Mouse (Mus musculus) testis, adult 2 months (tissue): ENCODE data around the gene Ttc21a.

Experiments
- CTCF ChIP-seq: fragments of 200-500 bp; IDR thresholded peaks from 2 replicates; pipeline ENCODE4 v1.5.1; 2012; ENCODE audit warnings: low read depth, mild to moderate bottlenecking, inconsistent platforms, low read length, moderate library complexity; ENCODE audit not compliant: control insufficient read depth, insufficient read depth, insufficient replicate concordance
- POLR2A ChIP-seq: fragments of 200-500 bp; IDR thresholded peaks from 2 replicates; pipeline ENCODE4 v1.6.1; 2012; ENCODE audit warnings: low read depth, mild to moderate bottlenecking, inconsistent platforms, low read length, moderate library complexity; ENCODE audit not compliant: control insufficient read depth

DNA sequence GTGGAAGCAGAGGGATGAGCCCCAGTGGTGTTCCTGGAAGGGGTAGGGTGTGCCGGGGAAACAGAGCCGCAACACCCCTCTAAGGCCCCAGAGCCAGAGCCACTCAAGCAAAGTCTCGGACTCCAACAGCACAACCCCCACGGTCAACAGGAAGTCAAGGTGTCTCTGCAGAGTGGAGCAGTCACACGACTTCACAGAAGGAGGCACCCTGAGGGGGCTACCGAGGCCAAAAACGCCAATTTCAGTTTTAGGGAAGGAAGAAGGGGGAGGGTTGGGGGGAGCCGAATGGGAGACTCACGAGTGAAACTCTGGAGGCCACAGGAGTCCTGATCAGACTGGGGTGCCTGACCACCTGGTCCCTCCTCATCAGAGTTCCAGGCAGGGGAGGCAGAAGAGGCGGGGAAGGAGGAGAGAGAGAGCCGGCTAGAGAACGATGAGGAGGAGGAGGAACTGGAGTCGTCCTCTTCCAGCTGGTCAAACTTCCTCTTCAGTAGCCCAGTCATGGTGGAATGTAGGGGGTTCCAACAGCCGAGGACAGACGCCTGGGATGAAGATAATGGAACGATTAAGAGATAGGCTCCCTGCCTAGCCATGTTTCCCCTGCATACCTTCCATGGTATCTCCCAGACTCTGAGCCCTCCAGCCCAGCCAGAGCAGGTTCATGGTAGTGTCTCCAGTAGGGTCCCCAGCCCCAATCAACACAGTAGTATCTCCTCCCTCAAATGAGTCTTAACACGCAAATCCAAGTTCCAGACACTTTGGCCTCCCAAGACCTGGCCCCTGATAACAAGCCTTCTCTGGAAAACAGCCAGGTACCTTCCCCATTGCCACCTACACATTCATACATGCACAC lies 39.5 kb downstream of the Ttc21a start:
- TF ChIP-seq CTCF (no peak), POLR2A (no peak)
